Mouse (Mus musculus) left cerebral cortex, postnatal 14 days (tissue): ENCODE measurements at regions not wholly inside any gene's neighbourhood (a gene's known extent, or its start where the extent isn't known, plus 50 kb on each side); places are given as distances from the start of the nearest gene placed in this dataset.
A peak's percentile ranks its signal among the peaks of the same experiment; 100 is the strongest.

ENCODE experiments used
- DNase-seq, 2 experiments: peaks; one replicate each; pipeline ENCODE4 v3.0.0; 2021 to 2022; ENCODE audit warnings: low spot score in 2 of 2, mixed read lengths in 1 of 2
- intact Hi-C: fragments of 180-260 bp; cut with DNase I; formaldehyde crosslinking; loops from one replicate; pipeline ENCODE4 v1.15.1; 2025

DNA sequence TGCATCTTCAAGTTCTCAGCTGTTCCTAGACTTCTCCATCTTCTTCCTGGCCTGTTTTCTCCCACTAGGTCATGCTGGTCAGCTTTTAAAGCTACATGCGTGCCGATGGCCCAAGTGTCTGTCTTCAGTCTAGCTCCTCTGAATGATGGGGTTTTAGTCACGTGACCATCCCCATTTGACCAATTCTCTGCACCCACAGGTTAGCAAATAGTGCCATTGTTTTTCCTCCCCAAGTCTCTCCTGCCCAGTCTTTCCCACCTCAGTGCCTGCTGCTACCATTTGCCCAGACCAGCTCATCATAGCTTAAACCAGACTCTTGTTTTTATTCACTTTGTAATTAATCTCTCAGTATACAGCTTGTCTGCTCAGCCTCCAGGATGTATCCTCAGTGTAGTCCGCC is 62.3 kb downstream of the Zfp706 start:
- intact Hi-C loops, result no loop called here
- no peak for DNase-seq

DNA sequence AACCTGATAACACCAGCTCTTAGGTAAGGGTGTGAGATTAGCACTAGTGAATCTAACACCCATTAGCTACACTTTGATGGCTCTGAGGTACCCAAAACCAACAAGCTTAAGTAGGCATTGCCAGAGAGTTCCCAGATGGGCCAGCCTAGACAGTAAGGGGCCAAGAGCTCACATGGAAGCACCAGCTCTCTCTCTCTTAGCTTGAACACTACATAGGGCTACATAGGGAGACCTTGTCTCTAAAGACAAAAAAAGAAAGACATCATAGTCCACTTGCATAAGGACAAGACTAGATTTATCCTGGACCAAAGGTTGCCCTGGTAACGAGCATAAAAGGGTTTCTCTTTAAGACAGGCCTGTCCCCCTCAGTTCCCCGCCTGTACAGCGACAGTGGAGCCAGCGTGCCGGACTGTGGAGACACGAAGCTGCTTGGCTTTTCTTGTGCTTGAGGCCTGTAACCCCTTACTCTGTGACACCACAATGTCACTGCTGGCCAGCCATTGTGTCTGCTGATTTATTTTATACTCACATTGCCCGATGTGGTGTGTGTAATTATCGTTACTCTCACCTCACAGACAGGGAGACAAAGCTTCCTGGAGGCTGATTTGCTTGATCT is 62.9 kb downstream of the Zfp706 start:
- intact Hi-C loops, result no loop called here
- peak in 1 of 2 experiments; percentile 67 for DNase-seq

DNA sequence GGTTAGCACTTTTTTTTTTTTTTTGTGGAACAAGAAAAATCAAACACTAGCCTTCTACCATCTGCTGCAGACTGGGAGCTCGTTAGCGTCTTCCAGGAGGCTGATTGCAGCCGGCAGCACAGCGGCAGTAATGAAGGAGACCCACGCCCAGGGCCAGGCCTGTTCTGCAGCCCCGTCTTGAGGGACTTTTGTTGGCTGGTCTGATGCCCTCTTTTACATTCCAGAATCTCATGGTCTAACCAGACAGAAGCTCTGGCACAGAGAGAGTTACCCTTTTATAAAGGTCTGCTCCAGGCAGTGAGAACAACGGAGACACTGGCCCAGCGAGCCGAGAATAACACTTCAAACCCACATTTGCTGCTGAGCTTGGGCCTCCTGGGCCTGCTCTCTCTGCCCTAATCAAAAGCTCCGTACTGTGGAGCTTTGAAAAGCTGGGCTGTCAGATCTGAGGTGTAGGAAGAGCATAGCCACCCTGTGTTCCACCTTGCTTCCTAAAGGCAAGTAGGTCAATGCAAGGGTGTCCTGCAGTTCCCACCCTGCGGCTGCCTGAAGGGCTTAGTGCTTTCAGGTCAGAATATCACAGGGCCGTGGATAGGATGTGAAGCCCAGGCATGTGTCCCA is 64.0 kb downstream of the Zfp706 start:
- intact Hi-C loops, result no loop called here
- peak; percentile 45 to 66 for DNase-seq

DNA sequence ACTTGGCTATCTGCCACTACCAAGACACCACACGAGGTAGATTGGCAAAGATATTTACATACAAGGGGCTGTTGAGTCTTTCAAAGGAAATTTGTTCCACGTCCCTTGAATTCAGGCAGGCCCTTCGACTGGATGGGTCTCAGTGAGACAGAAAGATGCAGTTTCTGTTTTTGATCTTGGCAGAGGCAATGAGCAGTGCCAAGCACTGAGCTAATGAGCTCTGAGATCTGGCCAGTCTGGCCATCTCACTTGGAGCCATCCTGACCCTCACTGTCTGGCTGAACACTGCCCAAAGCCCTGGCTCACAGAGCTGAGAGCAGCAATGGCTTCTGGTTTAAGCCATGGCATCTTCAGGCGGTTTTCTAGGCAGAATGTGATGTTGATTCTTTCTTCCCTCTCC is 65.3 kb downstream of the Zfp706 start:
- intact Hi-C loops, result no loop called here
- no peak for DNase-seq

DNA sequence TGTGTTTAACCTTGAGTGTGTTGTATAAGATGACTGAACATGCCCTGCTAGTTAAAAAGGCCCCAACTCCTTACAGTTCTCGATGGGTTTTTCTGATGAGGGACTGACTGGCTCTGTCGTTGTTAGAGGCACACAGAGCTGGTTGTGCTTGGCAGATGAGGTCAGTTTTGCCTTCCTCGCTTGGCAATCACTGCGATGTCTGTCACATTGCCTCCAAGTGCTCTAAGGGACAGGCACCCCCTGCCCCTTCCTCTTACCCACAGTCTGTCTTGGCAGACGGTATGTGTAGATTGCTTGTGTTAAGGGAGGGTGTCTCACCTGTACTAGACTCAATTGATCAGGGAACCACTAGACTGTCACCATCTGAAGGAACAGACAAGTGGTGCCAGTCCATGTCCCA is 65.8 kb downstream of the Zfp706 start:
- intact Hi-C loops, result no loop called here
- no peak for DNase-seq

DNA sequence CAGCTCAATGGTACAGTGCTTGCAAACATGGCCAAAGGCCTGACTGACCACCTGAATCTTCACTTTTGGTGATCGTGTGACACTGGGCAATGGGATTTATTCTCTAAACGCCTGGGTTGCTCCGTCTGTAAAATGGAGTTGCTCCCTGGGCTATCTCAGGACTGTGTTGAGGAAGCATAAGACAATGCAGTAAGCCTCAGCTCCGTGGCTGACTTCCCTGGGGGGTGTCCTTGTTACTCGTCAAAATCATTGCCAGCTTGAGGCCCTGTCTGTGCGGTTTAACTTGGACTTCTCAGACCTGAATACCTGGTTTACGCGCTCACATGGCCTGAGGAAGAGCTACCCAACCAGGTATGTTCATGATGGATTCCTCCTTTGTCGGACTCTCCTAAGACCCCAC is 68.0 kb downstream of the Zfp706 start:
- intact Hi-C loops, result loop anchor here (2.0 to 5.0 kb wide), 2 partner anchors 27 to 68 kb away; partner anchors contain the start of gene Zfp706
- no peak for DNase-seq

DNA sequence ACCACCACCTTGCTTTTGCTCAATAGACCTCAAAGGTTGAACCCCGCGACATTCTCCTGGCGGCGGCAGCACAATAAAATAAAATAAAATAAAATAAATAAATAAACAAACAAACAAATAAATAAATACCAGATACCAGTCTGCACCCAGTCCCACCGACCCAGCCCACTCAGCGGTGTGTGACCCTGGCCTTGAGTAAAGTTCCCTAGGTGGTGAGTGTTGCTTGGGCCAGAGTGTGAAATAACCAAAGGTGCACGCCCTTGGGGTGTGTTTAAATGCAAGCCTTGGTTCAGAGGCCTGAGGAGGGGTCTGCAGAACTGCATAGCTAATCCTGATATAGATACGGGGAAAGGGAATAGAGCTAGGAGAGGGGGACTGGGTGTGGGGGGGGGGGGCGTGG is 68.4 kb downstream of the Zfp706 start:
- intact Hi-C loops, result loop anchor here (2.0 to 5.0 kb wide), 2 partner anchors 28 to 68 kb away; partner anchors contain the start of gene Zfp706
- DNase-seq, result no peak

DNA sequence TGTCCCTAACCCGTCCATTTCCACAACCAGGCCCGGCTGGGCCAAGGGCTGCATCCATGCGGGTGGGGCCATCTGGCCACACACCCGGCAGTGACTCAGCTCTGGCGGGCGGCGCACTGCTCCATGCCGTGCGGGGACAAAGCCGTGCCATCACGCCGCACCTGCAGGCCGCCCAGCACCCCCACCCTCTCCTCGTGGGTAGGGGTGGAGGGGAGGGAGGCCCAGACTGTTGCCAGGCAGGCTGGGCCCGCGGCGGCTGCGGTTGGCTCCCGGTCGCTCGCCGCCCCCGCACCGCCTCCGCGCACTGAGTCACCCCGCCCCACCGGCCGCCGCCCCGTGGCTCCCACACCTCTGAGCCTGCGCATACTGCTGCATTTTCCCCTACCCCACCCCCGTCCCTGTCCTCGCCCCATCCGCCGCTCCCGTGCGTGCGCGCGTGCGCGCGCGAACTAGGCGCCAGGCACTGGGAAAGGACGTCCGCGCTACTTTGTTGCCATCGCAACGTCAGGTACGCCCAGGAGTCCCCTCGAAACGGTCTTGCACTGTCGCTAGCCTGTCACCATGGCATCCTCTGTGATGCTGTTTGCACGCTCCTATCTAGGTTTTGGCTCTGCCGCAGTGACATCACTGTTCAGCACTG is 68.9 kb downstream of the Zfp706 start:
- intact Hi-C loops, result loop anchor here (2.0 to 5.0 kb wide), 2 partner anchors 28 to 69 kb away; partner anchors contain the start of gene Zfp706
- DNase-seq, result peak; percentile 93 to 96

DNA sequence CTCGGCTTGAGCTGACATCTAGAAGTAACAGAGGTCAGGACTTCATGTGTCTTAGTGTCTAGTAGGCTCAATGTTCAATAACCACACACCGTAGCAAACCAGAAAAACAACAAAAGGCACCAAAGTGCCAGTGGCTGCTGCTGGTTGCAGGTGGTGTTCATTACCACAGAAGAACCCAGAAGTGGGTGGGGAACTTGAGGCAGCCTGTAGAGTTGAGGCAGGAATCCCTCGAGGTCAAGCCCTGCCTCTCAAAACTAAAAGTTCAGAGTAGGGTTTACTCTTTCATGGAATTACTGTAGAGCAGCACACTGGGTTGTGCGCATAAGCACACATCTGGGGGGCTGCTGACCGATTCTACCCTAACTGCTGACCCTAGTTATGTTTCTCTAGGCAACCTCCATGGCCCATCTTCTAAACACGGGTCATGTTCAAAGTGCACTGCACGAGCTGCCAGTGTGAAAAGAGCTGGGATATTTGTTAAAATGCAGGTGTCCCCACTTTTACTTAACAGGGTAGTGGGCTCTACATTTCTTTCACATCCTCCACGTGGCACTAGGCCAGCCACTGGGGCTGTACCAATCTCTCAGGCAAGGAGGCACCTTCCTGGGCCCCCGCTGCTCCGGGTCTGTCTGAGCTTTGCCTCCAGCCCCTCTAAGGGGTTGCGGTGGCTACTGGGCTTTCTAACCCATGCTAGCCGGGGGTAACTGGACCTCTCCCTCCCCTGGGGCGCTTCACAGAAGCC is 69.6 kb downstream of the Zfp706 start:
- DNase-seq, result peak in 1 of 2 experiments; percentile 47

DNA sequence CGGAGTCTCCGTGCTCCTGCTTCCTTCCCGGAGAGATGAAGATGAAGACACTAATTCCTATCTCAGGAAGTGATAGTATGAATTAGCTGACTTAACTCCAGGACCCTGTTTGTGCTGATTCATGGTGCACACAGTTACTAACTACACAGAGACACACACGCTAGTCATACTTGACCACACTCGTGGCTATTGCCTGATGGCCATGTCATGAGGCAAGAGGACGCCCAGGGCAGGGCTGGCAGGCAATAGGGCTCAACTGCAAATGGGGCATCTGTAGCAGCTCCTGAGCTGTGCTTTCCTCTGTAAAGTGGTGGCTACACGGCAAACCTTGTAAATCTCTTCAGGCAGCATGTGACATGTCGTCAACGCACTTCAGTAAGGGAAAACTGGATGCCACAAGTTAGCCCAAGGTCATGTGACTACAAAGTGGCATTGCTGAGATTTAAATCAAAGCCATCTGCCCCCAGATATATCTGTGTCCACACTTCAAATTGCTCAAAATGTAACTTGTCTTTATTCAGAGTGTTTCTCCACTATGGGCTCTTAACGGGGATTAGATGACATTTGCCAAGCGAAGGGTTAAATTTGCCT is 70.4 kb downstream of the Zfp706 start:
- DNase-seq, result no peak
- intact Hi-C loops, result loop anchor here (2.0 to 5.0 kb wide), 2 partner anchors 70 to 144 kb away; partner anchors contain the start of gene Zfp706

More for the DNA sequence above, 69.6 kb downstream of the Zfp706 start:
- intact Hi-C loops, result loop anchor here (2.0 to 5.0 kb wide), 3 partner anchors 29 to 145 kb away; partner anchors contain the start of gene Zfp706

DNA sequence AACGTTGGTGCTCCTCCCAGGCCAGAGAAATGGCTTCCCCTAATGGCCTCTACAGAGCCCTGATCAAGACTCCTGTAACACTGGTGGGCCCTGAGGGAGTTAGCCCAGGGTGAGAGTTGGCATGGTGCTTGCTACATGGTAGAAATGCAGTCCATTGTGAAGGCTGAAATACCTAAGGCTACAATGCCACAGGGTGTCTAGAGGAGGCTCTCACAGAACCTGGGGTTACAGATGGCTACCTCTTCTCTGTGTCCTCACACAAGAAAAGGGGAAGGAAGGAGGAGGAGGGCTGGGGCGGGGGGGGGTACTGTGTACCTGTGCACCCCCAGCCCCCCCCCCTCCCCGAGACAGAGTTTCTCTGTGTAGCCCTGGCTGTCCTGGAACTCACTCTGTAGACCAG is 72.8 kb downstream of the Zfp706 start:
- DNase-seq, result no peak
- intact Hi-C loops, result loop anchor here (5.0 kb wide), 1 partner anchor 72 kb away; the partner anchor contains the start of gene Zfp706

DNA sequence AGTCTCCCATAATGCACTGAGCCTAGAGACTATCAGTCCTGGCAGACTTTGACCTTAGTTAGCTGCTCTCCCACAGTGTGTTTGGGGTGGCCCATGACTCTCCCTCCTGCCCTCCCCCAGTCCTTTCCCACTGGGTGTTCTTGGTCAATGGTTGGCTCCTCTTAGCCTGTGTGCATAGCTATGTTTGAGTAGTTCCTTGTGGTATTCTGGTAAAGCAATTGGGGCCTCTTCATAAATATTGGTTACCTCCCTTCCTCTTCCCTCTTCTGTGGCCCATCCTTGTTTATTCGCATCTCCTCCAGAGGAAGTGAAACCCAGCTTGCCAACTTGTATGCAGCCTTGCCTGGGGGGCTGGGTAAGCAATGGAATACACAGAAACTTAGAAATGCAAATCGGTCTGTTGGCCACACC is 74.0 kb downstream of the Zfp706 start:
- intact Hi-C loops, result no loop called here

DNA sequence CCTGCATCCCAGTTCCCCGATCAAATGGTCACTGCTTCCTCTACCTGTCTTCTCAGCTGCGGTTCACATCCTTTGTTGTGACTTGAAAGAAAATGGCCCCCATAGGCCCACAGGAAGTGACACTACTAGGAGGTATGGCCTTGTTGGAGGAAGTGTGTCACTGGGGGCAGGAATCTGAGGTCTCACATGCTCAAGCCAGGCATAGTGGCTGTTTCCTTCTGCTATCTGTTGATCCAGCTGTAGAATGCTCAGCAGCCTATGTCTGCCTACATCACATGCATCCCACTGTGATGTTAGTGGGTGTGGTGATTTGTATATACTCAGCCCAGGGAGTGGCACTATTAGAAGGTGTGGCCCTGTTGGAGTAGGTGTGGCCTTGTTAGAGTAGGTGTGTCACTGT is 76.1 kb downstream of the Zfp706 start:
- DNase-seq, result no peak
- intact Hi-C loops, result no loop called here

More for the DNA sequence above, 74.0 kb downstream of the Zfp706 start:
- DNase-seq, result no peak

DNA sequence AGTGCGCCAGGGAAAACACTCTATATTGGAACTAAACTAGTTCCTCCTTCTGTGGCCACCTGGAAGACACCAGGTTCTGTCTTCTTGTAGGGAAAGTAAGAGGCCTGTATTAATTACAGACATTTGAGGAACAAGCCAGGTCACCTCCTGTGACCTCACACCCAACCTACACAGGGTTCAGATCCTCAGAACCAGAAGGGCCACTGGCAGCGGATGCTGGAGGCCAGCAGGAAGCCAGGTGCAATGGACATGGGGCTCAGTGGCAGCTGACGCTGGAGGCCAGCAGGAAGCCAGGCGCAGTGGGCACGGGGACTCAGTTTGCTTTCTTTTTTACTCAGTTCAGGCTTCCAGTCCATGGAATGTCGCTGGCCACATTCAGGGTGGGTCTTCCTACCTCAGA is 77.1 kb downstream of the Zfp706 start:
- intact Hi-C loops, result no loop called here
- no peak for DNase-seq

DNA sequence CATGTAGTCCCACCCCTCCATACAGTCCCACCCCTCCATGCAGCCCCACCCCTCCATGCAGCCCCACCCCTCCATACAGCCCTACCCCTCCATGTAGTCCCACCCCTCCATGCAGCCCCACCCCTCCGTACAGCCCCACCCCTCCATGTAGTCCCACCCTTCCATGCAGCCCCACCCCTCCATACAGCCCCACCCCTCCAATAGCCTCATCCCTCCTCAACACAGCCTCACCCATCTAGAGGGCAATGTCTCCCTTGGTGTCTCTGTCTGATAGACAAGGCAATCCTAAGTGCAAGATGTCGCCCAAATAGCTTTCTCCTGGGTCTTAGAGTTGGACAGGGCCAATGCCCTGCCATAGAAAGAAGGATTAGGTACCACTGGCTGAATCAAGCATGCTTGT is 77.8 kb downstream of the Zfp706 start:
- no peak for DNase-seq

DNA sequence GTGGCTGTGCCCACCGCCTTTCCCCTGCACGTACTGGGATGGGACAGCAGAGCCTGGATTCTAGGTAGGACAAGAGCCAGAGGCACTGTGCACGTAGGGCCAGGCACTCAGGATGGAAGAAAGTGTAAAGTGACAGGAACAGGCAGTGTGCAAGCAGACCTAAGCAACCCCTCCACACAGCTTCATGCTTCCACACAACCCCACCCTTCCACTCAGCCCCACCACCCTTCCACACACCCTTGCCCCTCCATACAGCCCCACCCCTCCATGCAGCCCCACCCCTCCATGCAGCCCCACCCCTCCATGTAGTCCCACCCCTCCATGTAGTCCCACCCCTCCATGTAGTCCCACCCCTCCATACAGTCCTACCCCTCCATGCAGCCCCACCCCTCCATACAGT is 78.5 kb downstream of the Zfp706 start:
- no peak for DNase-seq
- intact Hi-C loops, result no loop called here

More for the DNA sequence above, 77.8 kb downstream of the Zfp706 start:
- intact Hi-C loops, result no loop called here

DNA sequence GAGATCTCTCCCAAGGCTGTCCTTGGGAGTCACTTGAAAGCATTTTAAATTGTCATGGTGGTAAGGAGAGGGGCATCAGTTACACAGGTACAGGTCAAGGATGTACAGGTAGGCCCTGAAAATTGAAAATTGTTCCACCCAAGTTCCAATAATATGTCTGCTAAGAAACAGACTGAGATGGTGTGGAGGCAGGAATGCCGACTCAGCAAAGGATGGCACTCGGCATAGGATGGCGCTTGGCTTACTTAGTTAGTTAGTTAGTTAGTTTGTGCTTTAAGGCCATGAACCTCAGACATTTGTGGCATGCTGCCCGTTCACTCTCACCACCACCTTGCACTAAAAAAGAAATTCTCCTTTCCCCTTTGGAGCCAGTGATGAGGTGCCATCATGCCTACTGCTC is 78.9 kb downstream of the Zfp706 start:
- no peak for DNase-seq
- intact Hi-C loops, result no loop called here

DNA sequence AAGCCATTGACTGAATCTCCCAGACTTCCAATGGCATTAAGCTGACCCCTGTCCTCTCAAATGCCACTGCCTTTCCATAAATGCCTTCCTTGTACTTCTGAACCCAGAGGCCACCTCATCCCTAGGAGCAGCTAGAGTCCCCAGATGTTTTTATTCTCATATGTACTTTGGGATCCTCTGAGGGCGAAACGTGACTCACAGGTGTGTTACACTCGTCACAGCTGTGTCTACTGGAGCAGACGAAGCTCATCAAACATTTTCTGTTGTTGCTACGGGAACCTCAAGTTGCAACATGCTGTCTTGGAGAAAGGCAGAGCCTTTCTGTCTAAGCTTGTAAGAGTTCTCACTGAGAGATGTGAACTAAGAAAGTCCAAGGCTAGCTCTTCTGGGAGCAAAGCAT is 80.1 kb downstream of the Zfp706 start:
- intact Hi-C loops, result no loop called here
- no peak for DNase-seq

DNA sequence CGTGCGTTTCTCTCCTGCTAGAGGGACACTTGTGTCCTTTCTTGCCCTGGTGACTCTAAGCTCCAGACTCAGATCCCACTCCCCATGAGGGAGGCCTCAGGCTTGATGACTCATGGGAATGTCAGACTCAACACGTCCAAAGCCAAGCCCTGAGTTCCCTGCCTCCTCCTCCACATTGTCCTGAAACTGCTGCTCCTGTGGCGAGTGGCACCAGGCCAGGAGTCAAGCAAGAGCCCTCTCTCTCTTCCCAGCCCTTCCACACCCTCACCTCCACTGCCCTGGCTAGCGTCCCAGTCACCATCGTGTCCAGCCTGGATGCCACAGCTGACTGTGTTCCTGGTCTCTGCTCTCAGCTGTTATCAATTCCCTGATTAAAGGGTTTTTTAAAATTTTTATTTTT is 83.4 kb downstream of the Zfp706 start:
- no peak for DNase-seq
- intact Hi-C loops, result no loop called here

DNA sequence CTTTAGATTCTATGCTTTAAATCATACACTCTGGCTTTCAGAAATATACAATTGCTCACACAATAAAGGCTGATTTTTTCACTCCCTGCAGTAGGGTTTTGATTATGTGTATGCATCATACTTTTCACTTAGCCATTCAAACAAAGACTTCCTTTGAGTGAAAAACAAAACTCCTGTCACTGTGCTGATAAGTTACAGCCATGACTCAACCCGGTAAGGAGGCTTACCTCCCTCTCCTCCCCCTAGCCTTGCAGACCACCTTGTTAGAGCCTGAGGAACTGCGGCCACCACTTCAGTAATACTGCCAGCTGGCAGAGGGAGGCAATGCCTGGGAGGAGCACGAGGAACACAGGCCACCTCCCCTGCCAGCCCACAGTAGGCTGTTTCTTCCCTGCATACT is 86.2 kb downstream of the Zfp706 start:
- intact Hi-C loops, result no loop called here

More for the DNA sequence above, 86.2 kb downstream of the Zfp706 start:
- DNase-seq, result no peak
